Mouse (Mus musculus): ENCODE measurements around the gene 1700019N19Rik. TPM values are rescaled to one million over a fixed set of nuclear protein-coding genes. Genes with fewer than 3 reads are reported as not detected.

Gene 1700019N19Rik
- polyA plus RNA-seq, 1 experiment = not detected

DNA sequence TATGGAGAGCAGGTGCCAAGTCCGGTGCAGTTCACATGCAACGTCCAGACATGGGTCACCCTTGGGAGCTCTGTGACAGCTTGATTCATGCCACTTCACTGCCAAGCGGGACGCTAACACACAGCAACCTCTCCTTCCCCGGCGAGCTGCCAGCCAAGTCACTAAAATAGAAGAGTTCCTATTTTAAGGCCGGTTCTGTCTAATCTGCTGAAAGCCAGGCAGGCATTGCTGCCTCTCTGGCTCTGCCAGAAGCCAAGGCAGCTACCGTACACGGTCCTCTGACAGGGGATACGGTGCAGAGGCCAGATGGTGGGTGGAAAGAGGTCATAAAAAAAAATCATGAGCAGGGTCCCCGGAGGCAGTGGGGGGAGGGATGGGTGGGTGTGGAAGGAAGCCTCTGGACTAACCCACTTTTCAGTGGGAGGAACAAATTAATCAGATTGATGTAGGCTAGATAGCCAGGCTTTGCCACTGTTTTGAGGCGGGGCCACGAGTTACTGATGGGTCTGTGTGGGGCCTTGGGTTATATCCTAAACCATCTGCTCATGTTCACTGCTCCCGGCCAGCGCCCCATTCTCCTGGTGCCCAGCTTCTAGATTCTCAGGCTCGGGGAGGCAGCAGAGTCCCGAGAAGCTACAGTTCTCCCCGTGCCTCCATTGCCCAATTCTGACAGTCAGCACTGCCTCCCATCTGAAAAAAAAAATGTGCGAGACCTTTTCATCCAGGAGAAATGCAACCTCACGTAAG lies 28.4 kb upstream of the 1700019N19Rik start:
- WGBS = 72% methylated on average over 20 of the region's 20 CpGs
- no peak overlapping the region for H3K4me3 ChIP-seq (ENCODE audit: low read depth, low read length)
- H3K27ac ChIP-seq (ENCODE audit: insufficient read depth, low read depth, low read length) = no peak overlapping the region
- H3K27me3 ChIP-seq (ENCODE audit: control insufficient read depth, insufficient read depth, low read length) = no peaks in the 10 kb centered on the region
- H3K36me3 ChIP-seq (ENCODE audit: control insufficient read depth, insufficient read depth, low read length) = no peaks in the 10 kb centered on the region
- no peak for TF ChIP-seq CTCF (IDR thresholded peaks at IDR 0.05; ENCODE audit: extremely low read depth, insufficient read length, insufficient replicate concordance, low read depth, low read length)
- TF ChIP-seq POLR2A (IDR thresholded peaks at IDR 0.05; ENCODE audit: low read depth, low read length) = no peak
- no peaks in the 10 kb centered on the region for H3K4me1 ChIP-seq (ENCODE audit: control insufficient read depth, insufficient read depth, insufficient read length, low read length)

DNA sequence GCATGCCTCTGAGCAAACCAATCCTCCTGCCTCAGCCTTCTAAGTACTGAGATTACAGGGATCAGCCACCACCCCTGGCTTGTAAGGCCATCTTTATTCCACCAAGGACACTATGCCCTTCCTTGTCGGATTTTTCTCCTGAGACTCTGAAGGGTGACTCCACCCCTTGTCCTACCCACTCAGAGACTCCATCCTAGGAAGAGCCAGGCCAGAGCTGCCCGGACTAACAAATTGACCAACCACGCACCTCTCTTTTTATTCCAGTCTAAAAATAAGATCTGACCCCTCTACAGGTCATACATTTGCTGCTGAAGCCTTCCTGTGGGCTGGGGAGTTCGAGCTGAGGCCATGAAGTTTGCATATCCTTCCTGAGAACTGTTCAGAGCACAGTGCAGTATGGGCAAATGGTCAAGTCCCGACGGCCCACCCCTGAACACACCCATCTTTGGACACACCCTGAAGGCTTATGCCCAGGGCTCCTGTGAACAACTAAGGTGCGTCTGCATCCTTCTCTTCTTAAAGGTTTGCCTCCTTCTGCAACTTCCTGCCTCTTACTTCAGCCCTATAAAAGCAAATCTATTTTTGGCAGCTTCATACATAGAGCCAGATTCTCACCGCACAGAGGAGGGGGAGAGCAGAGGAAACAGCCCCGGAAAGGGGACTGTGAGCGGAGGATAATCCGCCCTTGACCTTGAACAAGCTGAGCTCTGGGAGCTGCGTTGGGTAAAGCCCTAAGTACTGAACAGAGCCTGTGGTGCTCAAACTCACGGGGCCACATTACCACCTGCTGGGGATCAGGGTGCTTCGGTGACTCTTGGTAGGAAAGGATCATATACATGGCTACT lies 24.5 kb upstream of the 1700019N19Rik start:
- WGBS = 57% methylated on average over 14 of the region's 14 CpGs
- Histone ChIP-seq H3K27ac (ENCODE audit: insufficient read depth, low read depth, low read length) (no peak overlapping the region), H3K27me3 (ENCODE audit: control insufficient read depth, insufficient read depth, low read length) (no peaks in the 10 kb centered on the region), H3K4me3 (ENCODE audit: low read depth, low read length) (no peak overlapping the region), H3K4me1 (ENCODE audit: control insufficient read depth, insufficient read depth, insufficient read length, low read length) (no peaks in the 10 kb centered on the region), H3K36me3 (ENCODE audit: control insufficient read depth, insufficient read depth, low read length) (no peaks in the 10 kb centered on the region)
- no peak for TF ChIP-seq POLR2A (IDR thresholded peaks at IDR 0.05; ENCODE audit: low read depth, low read length)
- no peak for TF ChIP-seq CTCF (IDR thresholded peaks at IDR 0.05; ENCODE audit: extremely low read depth, insufficient read length, insufficient replicate concordance, low read depth, low read length)

DNA sequence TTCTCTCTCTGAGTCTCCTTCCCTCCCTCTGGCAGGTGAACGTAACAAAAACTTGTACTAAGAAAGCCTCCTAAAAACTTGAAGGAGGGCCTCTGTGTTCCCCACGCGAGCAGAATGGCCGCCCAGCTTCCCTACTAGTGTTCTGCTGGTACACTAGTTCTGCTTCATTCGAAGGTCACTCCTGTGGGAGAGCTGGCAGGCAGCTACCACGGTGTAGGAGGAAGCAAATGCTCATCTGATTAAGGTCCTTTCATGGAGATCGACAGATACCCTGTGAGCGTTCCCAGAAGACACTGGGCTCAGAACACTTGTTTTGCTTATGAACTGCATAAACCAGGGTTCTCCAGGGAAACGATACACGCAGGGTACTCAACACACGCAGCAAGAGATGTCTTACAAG lies 23.1 kb upstream of the 1700019N19Rik start:
- WGBS = 76% methylated on average over 11 of the region's 11 CpGs
- TF ChIP-seq CTCF (IDR thresholded peaks at IDR 0.05; ENCODE audit: extremely low read depth, insufficient read length, insufficient replicate concordance, low read depth, low read length) = no peak
- TF ChIP-seq POLR2A (IDR thresholded peaks at IDR 0.05; ENCODE audit: low read depth, low read length) = no peak
- H3K27ac ChIP-seq (ENCODE audit: insufficient read depth, low read depth, low read length) = no peak overlapping the region
- H3K4me3 ChIP-seq (ENCODE audit: low read depth, low read length) = no peak overlapping the region
- H3K27me3 ChIP-seq (ENCODE audit: control insufficient read depth, insufficient read depth, low read length) = no peaks in the 10 kb centered on the region
- no peaks in the 10 kb centered on the region for H3K36me3 ChIP-seq (ENCODE audit: control insufficient read depth, insufficient read depth, low read length)
- H3K4me1 ChIP-seq (ENCODE audit: control insufficient read depth, insufficient read depth, insufficient read length, low read length) = no peaks in the 10 kb centered on the region

DNA sequence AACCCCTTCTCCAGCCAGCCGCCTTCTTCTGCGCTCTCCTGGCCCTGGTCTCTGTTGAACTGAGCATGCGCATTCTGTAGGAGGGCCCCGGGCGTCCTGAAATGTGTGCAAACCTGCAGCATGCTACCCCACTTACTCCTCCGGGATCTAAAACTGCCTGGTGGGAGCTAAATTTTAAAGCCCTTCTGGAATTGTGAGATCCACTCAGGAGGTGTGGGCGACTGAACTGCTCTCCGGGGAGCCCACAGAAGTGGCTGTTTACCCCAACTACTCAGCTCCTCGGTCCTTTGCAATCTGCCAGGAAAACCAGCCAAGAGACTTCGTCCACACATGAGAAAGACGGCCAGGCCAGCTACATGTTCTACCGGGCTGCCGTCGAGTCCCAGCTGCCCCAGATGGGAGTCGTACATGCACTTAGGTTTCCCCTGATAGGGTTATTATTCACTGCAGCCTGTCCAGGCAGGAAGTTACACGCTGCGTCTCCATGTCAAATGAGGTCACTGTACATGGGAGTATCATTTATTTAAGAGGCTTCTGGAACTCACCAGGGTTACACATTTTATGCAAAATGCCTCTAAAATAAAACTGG lies 22.3 kb upstream of the 1700019N19Rik start:
- no peaks in the 10 kb centered on the region for H3K27me3 ChIP-seq (ENCODE audit: control insufficient read depth, insufficient read depth, low read length)
- H3K27ac ChIP-seq (ENCODE audit: insufficient read depth, low read depth, low read length) = peak overlapping the region; percentile 49; the same call in 1 of the 2 replicates
- no peaks in the 10 kb centered on the region for H3K4me1 ChIP-seq (ENCODE audit: control insufficient read depth, insufficient read depth, insufficient read length, low read length)
- 71% methylated on average over 17 of the region's 17 CpGs for WGBS
- no peaks in the 10 kb centered on the region for H3K36me3 ChIP-seq (ENCODE audit: control insufficient read depth, insufficient read depth, low read length)
- TF ChIP-seq POLR2A (IDR thresholded peaks at IDR 0.05; ENCODE audit: low read depth, low read length) (no peak), CTCF (IDR thresholded peaks at IDR 0.05; ENCODE audit: extremely low read depth, insufficient read length, insufficient replicate concordance, low read depth, low read length) (no peak)
- H3K4me3 ChIP-seq (ENCODE audit: low read depth, low read length) = no peak overlapping the region

DNA sequence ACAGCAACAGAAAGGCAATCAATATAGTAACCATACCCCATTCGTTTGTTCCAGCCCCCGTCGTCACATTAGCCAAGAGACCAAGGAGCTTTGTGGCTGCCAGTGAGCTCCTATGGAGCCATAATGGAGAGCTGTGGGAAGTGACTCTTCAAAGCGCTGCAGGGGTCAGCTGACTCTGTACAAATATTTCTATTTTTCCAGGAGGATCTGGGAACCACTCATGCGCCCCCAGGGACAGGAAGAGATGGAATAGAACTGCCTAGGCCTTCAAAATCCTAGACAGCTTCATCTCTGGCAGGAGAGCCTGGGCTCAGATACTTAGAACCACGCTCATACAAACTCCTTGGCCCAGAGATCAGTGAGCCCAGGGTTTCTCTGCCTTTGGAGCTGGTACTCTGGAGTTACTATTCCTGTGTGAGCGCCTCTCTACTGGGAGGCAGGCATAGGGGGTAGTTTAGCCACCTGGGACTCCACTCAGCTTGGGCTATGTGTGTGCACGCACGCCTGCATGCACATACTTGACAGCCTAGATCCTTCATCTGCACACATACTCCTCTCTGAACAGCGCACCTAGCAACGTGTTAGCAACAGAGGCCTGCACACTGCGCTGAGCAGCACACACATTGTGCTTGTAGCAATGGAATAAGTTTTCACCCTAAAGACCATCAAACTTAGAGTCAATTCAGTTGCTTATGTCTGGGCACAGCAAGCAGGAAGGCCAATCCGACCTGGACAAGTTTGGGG lies 21.1 kb upstream of the 1700019N19Rik start:
- Histone ChIP-seq H3K36me3 (ENCODE audit: control insufficient read depth, insufficient read depth, low read length) (no peaks in the 10 kb centered on the region), H3K4me3 (ENCODE audit: low read depth, low read length) (no peak overlapping the region), H3K27me3 (ENCODE audit: control insufficient read depth, insufficient read depth, low read length) (no peaks in the 10 kb centered on the region), H3K4me1 (ENCODE audit: control insufficient read depth, insufficient read depth, insufficient read length, low read length) (no peaks in the 10 kb centered on the region), H3K27ac (ENCODE audit: insufficient read depth, low read depth, low read length) (no peak overlapping the region)
- 85% methylated on average over 13 of the region's 13 CpGs for WGBS
- no peak for TF ChIP-seq CTCF (IDR thresholded peaks at IDR 0.05; ENCODE audit: extremely low read depth, insufficient read length, insufficient replicate concordance, low read depth, low read length)
- no peak for TF ChIP-seq POLR2A (IDR thresholded peaks at IDR 0.05; ENCODE audit: low read depth, low read length)

DNA sequence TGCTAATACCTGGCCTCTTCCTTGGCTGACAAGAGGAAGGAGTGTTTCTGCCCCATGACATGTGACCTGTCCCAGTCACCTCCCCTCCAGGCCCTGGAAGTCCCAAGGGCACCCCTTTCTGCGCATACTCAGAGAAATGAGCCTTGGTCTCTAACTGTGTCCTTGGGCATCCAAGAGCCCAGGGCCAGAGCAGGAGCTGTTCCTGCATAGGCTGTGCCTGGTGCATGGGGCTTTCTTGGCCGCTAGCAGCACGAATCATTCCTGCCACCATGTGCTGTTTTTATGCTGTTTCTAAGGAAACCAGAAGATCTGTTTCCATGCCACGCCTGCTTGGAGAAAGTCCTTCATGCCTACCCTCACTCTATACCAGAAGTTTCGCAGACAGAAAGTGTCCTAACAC lies 16.3 kb upstream of the 1700019N19Rik start:
- no peak overlapping the region for H3K27ac ChIP-seq (ENCODE audit: insufficient read depth, low read depth, low read length)
- no peaks in the 10 kb centered on the region for H3K27me3 ChIP-seq (ENCODE audit: control insufficient read depth, insufficient read depth, low read length)
- no peaks in the 10 kb centered on the region for H3K4me1 ChIP-seq (ENCODE audit: control insufficient read depth, insufficient read depth, insufficient read length, low read length)
- no peaks in the 10 kb centered on the region for H3K36me3 ChIP-seq (ENCODE audit: control insufficient read depth, insufficient read depth, low read length)
- 69% methylated on average over 5 of the region's 5 CpGs for WGBS
- H3K4me3 ChIP-seq (ENCODE audit: low read depth, low read length) = no peak overlapping the region
- TF ChIP-seq CTCF (IDR thresholded peaks at IDR 0.05; ENCODE audit: extremely low read depth, insufficient read length, insufficient replicate concordance, low read depth, low read length) (no peak), POLR2A (IDR thresholded peaks at IDR 0.05; ENCODE audit: low read depth, low read length) (no peak)
